Mouse (Mus musculus) limb, embryonic 14.5 days (tissue): ENCODE measurements around the gene Tmc6. TPM values are rescaled to one million over a fixed set of nuclear protein-coding genes. Genes with fewer than 3 reads are reported as not detected.

ENCODE experiments used
- ATAC-seq: fragments of 200-750 bp; cut with Nextera tagmentation; 2 replicates; pipeline ENCODE4 v1.8.0; 2017; ENCODE audit warnings: low read depth, moderate number of reproducible peaks, moderate TSS enrichment; ENCODE audit not compliant: low FRiP score
- DNase-seq: peaks from one replicate; pipeline ENCODE4 v3.0.0-alpha.2; 2015; ENCODE audit warnings: low spot score
- H3K27ac ChIP-seq: fragments of 300-500 bp; sonication (generic); replicated peaks from 2 replicates; pipeline ENCODE4 v1.5.1; 2014; ENCODE audit warnings: low read depth, mild to moderate bottlenecking, low read length, moderate library complexity, mixed read lengths
- H3K27me3 ChIP-seq: fragments of 300-500 bp; sonication (generic); 2 replicates; pipeline ENCODE4 v1.6.1; 2014; ENCODE audit warnings: low read length, mixed read lengths; ENCODE audit not compliant: control insufficient read depth, insufficient read depth
- H3K36me3 ChIP-seq: fragments of 300-500 bp; sonication (generic); 2 replicates; pipeline ENCODE4 v1.6.1; 2014; ENCODE audit warnings: mild to moderate bottlenecking, low read length, moderate library complexity, mixed read lengths; ENCODE audit not compliant: control insufficient read depth, insufficient read depth
- H3K4me1 ChIP-seq: fragments of 300-500 bp; sonication (generic); 2 replicates; pipeline ENCODE4 v1.6.1; 2014; ENCODE audit warnings: antibody characterized with exemption, low read length, mixed read lengths; ENCODE audit not compliant: control insufficient read depth, insufficient read depth
- H3K4me2 ChIP-seq: fragments of 300-500 bp; sonication (generic); replicated peaks from 2 replicates; pipeline ENCODE4 v1.6.1; 2014; ENCODE audit warnings: low read depth, mild to moderate bottlenecking, low read length, moderate library complexity; ENCODE audit not compliant: severe bottlenecking
- H3K4me3 ChIP-seq: fragments of 300-500 bp; sonication (generic); replicated peaks from 2 replicates; pipeline ENCODE4 v1.5.1; 2014; ENCODE audit warnings: low read length
- H3K9ac ChIP-seq: fragments of 300-500 bp; sonication (generic); 2 replicates; pipeline ENCODE4 v1.6.1; 2014; ENCODE audit warnings: mild to moderate bottlenecking, low read depth, low read length, moderate library complexity; ENCODE audit not compliant: severe bottlenecking
- H3K9me3 ChIP-seq: fragments of 300-500 bp; sonication (generic); 2 replicates; pipeline ENCODE4 v1.6.1; 2016; ENCODE audit warnings: low read length; ENCODE audit not compliant: control insufficient read depth
- POLR2A ChIP-seq: fragments of 200-500 bp; IDR thresholded peaks from 2 replicates; pipeline ENCODE4 v1.8.0; 2012; ENCODE audit warnings: inconsistent platforms, mild to moderate bottlenecking, moderate library complexity, borderline replicate concordance; ENCODE audit not compliant: insufficient read depth, insufficient read length; ENCODE audit errors: extremely low read depth
- WGBS: fragments of 180-500 bp; shearing (Covaris S2); extraction: QIAGEN DNeasy Blood & Tissue Kit; methylation state at CpG from one replicate; pipeline ENCODE4 v1.1.7; 2014; 5-methylcytosine and 5-hydroxymethylcytosine counted together
- polyA plus RNA-seq, 2 experiments: library from polyadenylated mRNA; depleted of rRNA in 1 of 2; stranded (reverse) in 1 of 2; unstranded in 1 of 2; fragments of >200 nt; fragmentation: Nextera tagmentation in 1 of 2; extraction: Ambion mirVana in 1 of 2; gene quantifications; 2 replicates each; pipeline versions ENCODE4 v1.2.1 to v1.2.3; 2012 to 2014

The Tmc6 gene
- polyA plus RNA-seq, 2 experiments: 19.0 to 28.2 TPM

GRCm38 (mm10) chr11:117824060-117824969, 42.3 kb upstream of the Tmc6 start:
- Histone ChIP-seq H3K27me3 (no peaks in the 10 kb centered on the region), H3K4me3 (peak overlapping the region; percentile 58), H3K4me1 (peaks cover 46% of the 10 kb centered on the region), H3K27ac (no peak overlapping the region; the same call in 1 of the 2 replicates), H3K4me2 (peak overlapping the region; percentile 91), H3K9ac (peak overlapping the region; percentile 70), H3K9me3 (no peaks in the 10 kb centered on the region), H3K36me3 (peaks cover 36% of the 10 kb centered on the region)
- TF ChIP-seq POLR2A: no peak
- 17% methylated on average over 23 of the region's 23 CpGs for WGBS
- ATAC-seq: peak; percentile 45
- peak; percentile 87 for DNase-seq

GRCm38 (mm10) chr11:117823411-117823810, 41.4 kb upstream of the Tmc6 start:
- Histone ChIP-seq H3K9ac (no peak overlapping the region), H3K4me3 (no peak overlapping the region), H3K4me2 (no peak overlapping the region), H3K36me3 (peaks cover 44% of the 10 kb centered on the region), H3K9me3 (no peaks in the 10 kb centered on the region), H3K4me1 (peaks cover 41% of the 10 kb centered on the region), H3K27me3 (no peaks in the 10 kb centered on the region), H3K27ac (no peak overlapping the region)
- no peak for TF ChIP-seq POLR2A
- DNase-seq (no peak), ATAC-seq (no peak)
- 93% methylated on average over 6 of the region's 6 CpGs for WGBS

- Histone ChIP-seq H3K4me2 (no peak overlapping the region), H3K36me3 (peaks cover 50% of the 10 kb centered on the region), H3K4me3 (no peak overlapping the region), H3K4me1 (peaks cover 35% of the 10 kb centered on the region), H3K27me3 (no peaks in the 10 kb centered on the region), H3K9ac (no peak overlapping the region), H3K9me3 (no peaks in the 10 kb centered on the region), H3K27ac (peak overlapping the region; percentile 48; the same call in 1 of the 2 replicates)
- no peak for DNase-seq
- WGBS: 67% methylated on average over 7 of the region's 7 CpGs
- no peak for ATAC-seq
- no peak for TF ChIP-seq POLR2A
These were observed 40.8 kb upstream of the Tmc6 start for GRCm38 (mm10) chr11:117822728-117823241.

GRCm38 (mm10) chr11:117821868-117822267, 39.9 kb upstream of the Tmc6 start:
- TF ChIP-seq POLR2A: no peak
- Histone ChIP-seq H3K9ac (no peak overlapping the region), H3K36me3 (peaks cover 59% of the 10 kb centered on the region), H3K4me1 (peaks cover 29% of the 10 kb centered on the region), H3K27ac (no peak overlapping the region), H3K9me3 (no peaks in the 10 kb centered on the region), H3K27me3 (no peaks in the 10 kb centered on the region), H3K4me2 (no peak overlapping the region), H3K4me3 (no peak overlapping the region)
- DNase-seq: no peak
- ATAC-seq: no peak
- WGBS: 90% methylated on average over 9 of the region's 9 CpGs

GRCm38 (mm10) chr11:117820173-117820572, 38.2 kb upstream of the Tmc6 start:
- H3K4me2 ChIP-seq: no peak overlapping the region
- no peak for DNase-seq
- no peak overlapping the region for H3K4me3 ChIP-seq
- no peaks in the 10 kb centered on the region for H3K9me3 ChIP-seq
- H3K27ac ChIP-seq: no peak overlapping the region
- peaks cover 71% of the 10 kb centered on the region for H3K36me3 ChIP-seq
- no peak overlapping the region for H3K9ac ChIP-seq
- ATAC-seq: no peak
- H3K4me1 ChIP-seq: peaks cover 22% of the 10 kb centered on the region
- no peaks in the 10 kb centered on the region for H3K27me3 ChIP-seq
- no peak for TF ChIP-seq POLR2A
- 97% methylated on average over 7 of the region's 7 CpGs for WGBS
